Mouse (Mus musculus): ENCODE measurements around the gene Ccm2. TPM values are rescaled to one million over a fixed set of nuclear protein-coding genes. Genes with fewer than 3 reads are reported as not detected.

Ccm2 gene
- polyA plus RNA-seq, 1 experiment from 2014 or later = 102 TPM

DNA sequence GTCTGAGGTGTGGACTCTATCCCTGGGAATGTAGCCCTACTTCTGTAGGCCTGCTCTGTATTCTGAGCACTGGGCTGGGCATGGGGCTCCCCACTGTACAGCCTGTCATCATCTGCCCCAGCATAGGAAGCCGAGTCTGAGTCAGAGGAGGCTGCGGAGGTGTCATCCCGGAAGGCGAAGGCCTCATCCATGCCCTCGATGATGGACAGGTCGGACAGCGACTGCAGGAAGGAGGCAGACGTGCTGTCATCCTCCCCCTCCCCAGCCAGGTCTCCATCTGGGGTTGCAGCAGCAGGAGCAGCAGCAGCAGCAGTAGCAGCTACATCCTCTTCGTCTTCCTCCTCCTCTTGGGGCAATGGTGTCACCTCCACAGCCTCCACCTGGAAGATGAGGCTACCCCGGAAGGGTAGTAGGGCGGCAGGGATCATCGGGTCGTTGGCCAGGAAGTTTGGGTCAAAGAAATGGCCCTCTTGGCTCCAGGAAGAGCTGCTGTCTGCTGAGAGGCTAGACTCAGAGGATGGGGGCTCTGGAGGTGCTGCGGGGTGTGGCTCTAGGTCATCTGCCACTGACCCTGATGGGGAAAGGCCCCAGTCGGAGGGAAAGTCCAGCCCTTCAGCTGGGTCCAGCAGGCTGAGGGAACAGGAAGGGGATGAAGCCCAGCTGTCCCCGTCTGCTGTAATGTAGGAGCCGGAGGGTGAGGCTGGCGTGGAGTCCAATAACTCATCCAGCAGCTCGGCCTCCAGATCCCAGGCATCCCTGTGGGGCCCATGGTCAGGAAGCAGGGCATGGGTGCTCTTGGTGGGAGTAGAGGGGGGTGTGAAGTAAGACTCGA, 55.2 kb downstream of the Ccm2 start:
- no peaks in the 10 kb centered on the region for H3K9me3 ChIP-seq
- H3K27me3 ChIP-seq = peaks cover 48% of the 10 kb centered on the region
- 75% methylated on average over 20 of the region's 20 CpGs for WGBS
- H3K4me1 ChIP-seq = peaks cover 46% of the 10 kb centered on the region
- H3K36me3 ChIP-seq = peaks cover 21% of the 10 kb centered on the region
- H3K4me3 ChIP-seq = no peak overlapping the region
- no peak overlapping the region for H3K4me2 ChIP-seq (replicated peaks)
- ATAC-seq (ENCODE audit: low FRiP score, low read depth) = no peak
- H3K27ac ChIP-seq = no peak overlapping the region
- H3K9ac ChIP-seq = no peak overlapping the region

DNA sequence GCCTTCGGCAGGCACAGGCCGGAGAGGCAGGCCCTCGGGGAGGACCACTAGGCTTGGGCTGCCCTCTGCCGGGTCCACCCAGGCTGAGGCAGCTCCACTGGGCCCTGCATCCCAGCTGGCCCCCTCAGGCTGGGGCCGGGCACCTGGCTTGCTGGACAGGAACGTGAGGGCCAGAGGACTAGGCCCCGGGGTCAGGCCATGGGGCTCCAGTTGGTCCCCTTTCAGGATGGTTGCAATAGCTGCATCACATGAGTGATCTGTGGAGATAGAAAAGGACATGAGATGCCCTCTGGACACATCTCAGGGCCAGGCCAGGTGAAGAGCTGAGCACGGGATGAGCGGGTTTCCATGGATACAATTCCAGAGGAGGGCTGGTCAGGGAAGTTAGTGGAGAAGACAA, 56.0 kb downstream of the Ccm2 start:
- H3K27ac ChIP-seq = no peak overlapping the region
- H3K36me3 ChIP-seq = peaks cover 13% of the 10 kb centered on the region
- peaks cover 45% of the 10 kb centered on the region for H3K4me1 ChIP-seq
- no peak overlapping the region for H3K4me2 ChIP-seq (replicated peaks)
- no peaks in the 10 kb centered on the region for H3K9me3 ChIP-seq
- no peak for ATAC-seq (ENCODE audit: low FRiP score, low read depth)
- no peak overlapping the region for H3K4me3 ChIP-seq
- WGBS = 81% methylated on average over 8 of the region's 9 CpGs
- H3K9ac ChIP-seq = no peak overlapping the region
- H3K27me3 ChIP-seq = peaks cover 49% of the 10 kb centered on the region

DNA sequence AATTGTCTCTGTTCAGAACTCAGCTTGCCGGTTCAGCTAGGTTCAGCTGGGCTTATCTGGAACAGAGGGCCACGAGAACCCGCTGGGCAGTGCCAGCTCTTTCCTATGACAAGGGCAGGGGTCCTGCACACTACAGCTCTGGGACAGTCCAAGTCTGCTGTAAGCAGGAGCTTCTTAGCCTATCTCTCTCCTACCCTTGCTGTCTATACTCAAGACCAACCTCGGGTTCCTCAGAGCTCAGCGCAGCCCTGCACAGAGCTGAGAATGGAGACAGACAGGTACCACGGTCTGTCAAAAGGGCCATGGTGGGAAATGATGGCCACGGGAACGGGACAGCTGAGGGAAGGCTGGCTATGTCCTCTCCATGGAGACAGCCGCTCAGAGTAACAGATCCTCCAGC, 56.5 kb downstream of the Ccm2 start:
- no peak overlapping the region for H3K4me2 ChIP-seq (replicated peaks)
- WGBS = 80% methylated on average over 9 of the region's 9 CpGs
- H3K4me1 ChIP-seq = peaks cover 40% of the 10 kb centered on the region
- peaks cover 8% of the 10 kb centered on the region for H3K36me3 ChIP-seq
- no peak overlapping the region for H3K27ac ChIP-seq
- ATAC-seq (ENCODE audit: low FRiP score, low read depth) = no peak
- 0 out of 2 replicates have a peak overlapping the region, but pooled peaks have one; percentile 48 for H3K9ac ChIP-seq
- H3K27me3 ChIP-seq = peaks cover 49% of the 10 kb centered on the region
- no peak overlapping the region for H3K4me3 ChIP-seq
- H3K9me3 ChIP-seq = no peaks in the 10 kb centered on the region

DNA sequence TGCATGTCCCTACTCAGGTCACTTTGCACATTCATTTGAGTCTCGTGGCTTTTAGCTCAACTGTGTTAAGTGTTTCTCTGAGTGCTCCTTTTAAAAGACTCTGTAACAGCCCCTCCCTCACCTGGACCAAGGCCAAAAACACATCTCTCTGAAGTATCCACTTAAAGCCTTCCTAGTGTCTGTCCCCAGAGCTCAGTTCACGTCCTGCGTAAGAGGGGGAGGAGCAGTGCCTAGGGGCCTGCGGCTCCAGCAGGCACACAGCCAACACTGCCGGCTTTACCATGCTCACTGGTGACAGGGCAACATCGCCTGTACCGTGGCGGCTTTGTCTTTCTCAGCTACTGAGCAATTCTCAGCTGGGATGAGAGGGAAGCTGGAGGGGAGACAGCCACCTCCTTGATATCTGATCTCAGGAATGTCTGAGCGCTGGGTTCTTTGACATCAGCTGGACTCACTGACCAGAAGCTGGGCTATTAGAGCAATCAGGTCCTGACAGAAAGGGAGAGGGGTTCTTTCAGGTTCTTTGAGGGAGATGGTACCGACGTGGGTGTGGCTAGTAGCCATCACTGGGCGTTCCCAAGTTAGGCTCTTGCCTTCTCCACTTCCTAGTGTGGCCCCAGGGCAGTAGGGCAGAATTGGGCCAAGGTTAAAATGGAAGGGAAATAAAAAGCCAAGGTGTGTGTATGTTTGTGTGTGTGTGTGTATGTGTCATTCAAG, 57.4 kb downstream of the Ccm2 start:
- H3K27me3 ChIP-seq = peaks cover 49% of the 10 kb centered on the region
- peaks cover 31% of the 10 kb centered on the region for H3K4me1 ChIP-seq
- H3K9ac ChIP-seq = 0 out of 2 replicates have a peak overlapping the region, but pooled peaks have one; percentile 48
- H3K4me3 ChIP-seq = no peak overlapping the region
- no peak for ATAC-seq (ENCODE audit: low FRiP score, low read depth)
- H3K36me3 ChIP-seq = no peaks in the 10 kb centered on the region
- H3K4me2 ChIP-seq (replicated peaks) = peak overlapping the region; percentile 34; the same call in 1 of the 2 replicates
- WGBS = 17% methylated on average over 12 of the region's 12 CpGs
- H3K27ac ChIP-seq = no peak overlapping the region
- no peaks in the 10 kb centered on the region for H3K9me3 ChIP-seq

DNA sequence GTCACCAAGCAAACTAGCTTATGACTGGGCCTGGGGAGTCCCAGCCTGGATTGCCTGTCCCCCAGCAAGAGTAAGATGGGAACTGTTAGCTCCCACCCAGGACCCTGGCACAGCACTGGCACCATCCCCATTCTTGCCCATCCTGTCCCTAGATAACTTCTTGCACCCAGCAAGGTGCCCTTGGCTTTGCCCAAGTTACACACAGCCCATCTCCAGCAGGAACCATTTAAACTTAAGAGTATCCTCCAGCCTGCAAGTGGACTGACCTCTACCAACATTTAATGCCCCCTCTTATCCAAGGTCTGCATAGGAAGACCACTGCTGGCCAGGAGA, 57.9 kb downstream of the Ccm2 start:
- Histone ChIP-seq H3K4me3 (peak overlapping the region; percentile 44; the same call in 1 of the 2 replicates), H3K9ac (no peak overlapping the region), H3K4me2 (replicated peaks) (peak overlapping the region; percentile 78), H3K27ac (no peak overlapping the region), H3K27me3 (peaks cover 49% of the 10 kb centered on the region), H3K36me3 (no peaks in the 10 kb centered on the region), H3K4me1 (peaks cover 29% of the 10 kb centered on the region), H3K9me3 (no peaks in the 10 kb centered on the region)
- ATAC-seq (ENCODE audit: low FRiP score, low read depth) = no peak

DNA sequence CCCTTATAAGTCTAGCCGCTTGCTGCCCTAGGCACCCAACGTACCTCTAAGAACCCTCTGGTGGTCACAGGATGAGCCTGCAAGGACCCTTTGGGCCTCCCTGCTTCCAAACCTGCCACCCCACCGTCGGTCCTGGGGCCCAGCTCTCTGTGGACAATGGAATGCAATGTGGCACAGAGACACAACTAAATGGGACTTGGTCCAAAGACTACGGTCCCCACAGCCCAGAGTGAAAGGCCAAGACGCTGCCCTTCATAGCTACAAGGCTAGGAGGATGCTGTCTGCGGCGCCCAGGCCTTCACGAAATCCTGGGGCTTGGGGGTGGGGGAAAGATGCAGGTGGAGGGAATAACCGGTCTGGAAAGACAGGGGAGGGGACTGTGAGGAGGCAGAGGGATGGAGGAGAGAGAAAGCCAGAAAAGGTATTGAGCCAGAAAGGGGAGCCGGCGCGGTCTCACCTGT, 58.4 kb downstream of the Ccm2 start:
- H3K4me3 ChIP-seq = peak overlapping the region; percentile 44
- peak overlapping the region; percentile 78 for H3K4me2 ChIP-seq (replicated peaks)
- peaks cover 49% of the 10 kb centered on the region for H3K27me3 ChIP-seq
- no peaks in the 10 kb centered on the region for H3K36me3 ChIP-seq
- no peak for ATAC-seq (ENCODE audit: low FRiP score, low read depth)
- 21% methylated on average over 13 of the region's 13 CpGs for WGBS
- H3K27ac ChIP-seq = no peak overlapping the region
- peak overlapping the region; percentile 62 for H3K9ac ChIP-seq
- peaks cover 29% of the 10 kb centered on the region for H3K4me1 ChIP-seq
- no peaks in the 10 kb centered on the region for H3K9me3 ChIP-seq

DNA sequence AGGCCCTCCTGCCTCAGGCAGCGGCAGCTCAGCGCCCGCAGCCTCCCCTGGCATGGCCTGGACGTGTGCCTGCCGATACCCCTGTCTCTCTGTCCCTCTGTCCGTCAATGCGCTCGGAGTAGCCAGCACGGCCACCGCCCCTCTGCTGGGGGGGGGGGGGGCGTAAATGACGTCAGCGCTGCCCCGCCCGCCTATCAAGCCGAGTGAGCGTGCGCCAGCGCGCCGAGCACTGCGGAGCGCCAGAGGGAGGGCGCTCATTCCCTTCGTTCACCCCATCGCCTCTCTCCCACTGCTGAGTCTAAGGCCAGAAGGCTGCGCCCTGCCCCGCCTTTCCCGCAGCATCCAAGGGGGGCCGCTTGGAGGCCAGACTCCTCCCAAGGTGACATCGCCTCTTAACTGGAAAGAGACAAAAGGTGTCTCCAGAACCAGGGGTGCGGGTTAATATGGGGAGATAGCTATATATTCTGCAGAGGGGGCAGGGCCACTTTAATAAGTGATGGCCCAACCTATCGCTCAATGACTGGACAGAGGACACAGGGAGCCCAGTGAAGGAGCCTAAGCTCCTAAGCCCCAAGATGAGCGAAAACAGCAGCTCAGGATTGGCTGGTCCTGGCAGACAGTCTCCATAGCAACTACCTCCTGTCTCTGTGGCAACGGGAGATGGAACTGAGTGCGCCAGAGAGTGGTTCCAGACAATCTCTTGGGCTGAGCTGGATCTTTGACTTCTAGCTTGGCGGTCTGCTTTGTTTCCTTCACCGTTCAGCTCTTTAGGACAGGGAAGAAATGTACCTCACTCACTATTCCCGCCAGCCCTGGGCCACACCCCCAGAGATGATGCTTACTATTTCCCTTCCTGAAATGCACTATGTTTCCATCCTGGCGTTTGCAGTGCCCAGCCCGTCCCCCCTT, 59.1 kb downstream of the Ccm2 start, which contains the start of gene Nacad:
Gene Nacad, minus strand, starts transcription at position 563 of the 909 bp plus-strand sequence.
- ATAC-seq (ENCODE audit: low FRiP score, low read depth) = peak; percentile 75
- H3K4me3 ChIP-seq = peak within 1 kb of the TSS; percentile 44
- no peaks in the 10 kb centered on the region for H3K9me3 ChIP-seq
- whole genome bisulfite sequencing = 5% methylated on average over 37 of the region's 41 CpGs
- H3K27ac ChIP-seq = no peak within 1 kb of the TSS
- peaks cover 6% of the 10 kb centered on the region for H3K36me3 ChIP-seq
- H3K4me2 ChIP-seq (replicated peaks) = peak within 1 kb of the TSS; percentile 78
- H3K27me3 ChIP-seq = peaks cover 49% of the 10 kb centered on the region
- H3K9ac ChIP-seq = peak within 1 kb of the TSS; percentile 62
- peaks cover 29% of the 10 kb centered on the region for H3K4me1 ChIP-seq

DNA sequence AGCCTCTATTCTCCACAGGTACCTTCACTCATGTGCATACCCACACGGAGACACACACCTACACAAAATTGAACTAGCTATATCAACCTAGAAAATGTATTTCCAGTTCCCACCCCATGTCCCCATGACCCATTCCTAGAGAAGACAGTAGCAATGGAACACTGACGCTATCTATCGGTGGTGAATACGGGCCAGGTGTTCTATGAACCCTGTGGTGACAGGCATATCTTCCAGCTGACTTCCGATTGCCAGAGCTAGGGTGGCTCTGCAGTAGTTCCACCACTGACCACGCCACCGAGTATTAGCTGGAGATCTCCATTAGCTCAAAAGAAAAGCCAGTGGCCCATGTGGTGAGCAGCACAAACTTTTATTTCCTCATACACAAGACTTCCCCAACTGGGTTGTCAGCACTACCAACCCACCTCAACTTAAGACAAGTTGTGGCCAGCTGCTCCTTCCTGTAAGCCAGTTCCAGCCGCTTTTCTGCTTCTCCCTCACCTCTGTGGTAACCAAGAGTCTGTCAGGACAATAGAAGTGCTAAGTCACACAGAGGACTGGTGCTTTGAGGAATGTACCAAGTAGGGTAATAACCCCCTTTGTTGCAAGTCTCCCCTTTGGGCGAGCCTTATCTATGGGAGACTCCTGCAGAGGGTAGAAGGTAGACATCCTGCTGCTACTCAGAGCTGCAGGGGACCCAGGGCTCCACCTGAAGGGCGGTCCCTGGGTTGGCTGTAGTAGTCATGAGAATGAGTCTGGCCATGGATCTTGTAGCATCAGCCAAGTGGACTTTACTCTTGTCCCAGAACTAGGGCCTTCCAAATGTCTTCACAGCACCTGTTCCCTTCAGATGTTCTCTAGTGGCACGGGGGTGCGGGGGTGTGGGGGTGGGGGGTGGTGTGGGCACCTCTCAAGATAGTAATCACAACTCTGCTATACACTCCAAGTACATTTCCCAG, 68.8 kb downstream of the Ccm2 start:
- H3K27ac ChIP-seq = no peak overlapping the region
- no peaks in the 10 kb centered on the region for H3K9me3 ChIP-seq
- no peak for ATAC-seq (ENCODE audit: low FRiP score, low read depth)
- H3K4me1 ChIP-seq = no peaks in the 10 kb centered on the region
- H3K4me2 ChIP-seq (replicated peaks) = no peak overlapping the region
- H3K4me3 ChIP-seq = no peak overlapping the region
- no peak overlapping the region for H3K9ac ChIP-seq
- peaks cover 95% of the 10 kb centered on the region for H3K36me3 ChIP-seq
- H3K27me3 ChIP-seq = no peaks in the 10 kb centered on the region
- WGBS = 92% methylated on average over 12 of the region's 12 CpGs

DNA sequence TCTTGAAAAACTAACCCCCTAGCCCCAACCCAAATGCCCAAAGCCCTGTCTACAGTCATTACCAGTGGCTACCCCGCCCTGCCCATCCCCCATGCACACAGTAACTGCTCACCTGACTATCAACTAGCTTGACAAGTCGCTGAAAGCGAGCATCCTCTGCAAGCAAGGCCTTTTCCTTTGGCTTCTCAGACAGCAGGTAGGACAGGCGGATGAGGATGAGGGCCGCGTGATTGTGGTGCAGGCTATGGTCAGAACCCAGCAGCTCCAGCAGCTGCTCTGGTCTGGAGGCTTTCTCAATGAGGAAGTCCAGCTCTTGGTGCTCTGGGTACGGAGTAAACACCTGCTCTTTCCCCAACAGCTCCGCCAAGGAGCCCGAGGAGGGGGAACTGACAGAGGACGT, 77.0 kb downstream of the Ccm2 start:
- Histone ChIP-seq H3K36me3 (peaks cover 56% of the 10 kb centered on the region), H3K9ac (no peak overlapping the region), H3K4me1 (peaks cover 32% of the 10 kb centered on the region), H3K4me3 (no peak overlapping the region), H3K9me3 (no peaks in the 10 kb centered on the region), H3K27me3 (no peaks in the 10 kb centered on the region), H3K4me2 (replicated peaks) (peak overlapping the region; percentile 69; the same call in 1 of the 2 replicates), H3K27ac (no peak overlapping the region)
- ATAC-seq (ENCODE audit: low FRiP score, low read depth) = no peak
- WGBS = 93% methylated on average over 10 of the region's 10 CpGs

DNA sequence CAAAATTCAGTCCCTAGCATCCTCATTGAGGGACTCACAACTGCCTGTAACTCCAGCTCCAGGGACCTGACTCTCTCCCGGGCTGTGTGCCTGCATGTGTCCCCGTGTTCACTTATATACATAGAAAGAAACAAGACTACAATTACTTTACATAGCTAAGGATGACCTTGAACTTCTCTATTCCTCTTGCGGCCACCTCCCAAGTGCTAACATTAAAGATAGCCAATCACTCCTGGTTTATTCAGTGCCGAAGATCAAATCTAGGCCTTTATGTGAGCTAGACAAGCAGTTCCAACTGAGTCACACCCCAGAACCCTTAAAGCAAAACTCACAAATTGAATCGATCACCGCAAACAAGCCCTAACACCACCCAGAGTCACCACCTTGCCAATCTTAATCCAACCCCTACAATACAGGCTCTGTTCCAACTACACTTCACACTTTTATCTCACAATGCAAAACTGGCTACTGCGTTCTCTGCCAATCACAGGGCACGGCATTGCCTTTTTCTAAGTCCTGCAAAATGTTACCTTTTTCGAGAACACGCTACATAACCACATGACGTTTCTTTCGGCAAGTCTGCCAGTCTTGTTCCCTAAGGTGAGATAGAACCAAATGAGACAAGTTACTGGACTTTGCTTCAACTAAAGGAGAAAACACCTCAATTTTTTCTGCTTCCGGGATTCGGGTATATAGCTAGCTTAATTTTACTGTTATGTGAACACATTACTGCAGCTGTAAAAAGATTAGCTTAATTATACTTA, 78.1 kb downstream of the Ccm2 start:
- no peak for ATAC-seq (ENCODE audit: low FRiP score, low read depth)
- WGBS = 71% methylated on average over 14 of the region's 14 CpGs

More for the DNA sequence above, 78.1 kb downstream of the Ccm2 start:
- Histone ChIP-seq H3K4me1 (peaks cover 32% of the 10 kb centered on the region), H3K9me3 (no peaks in the 10 kb centered on the region), H3K4me2 (replicated peaks) (peak overlapping the region; percentile 69), H3K36me3 (peaks cover 45% of the 10 kb centered on the region), H3K27me3 (no peaks in the 10 kb centered on the region), H3K27ac (no peak overlapping the region), H3K4me3 (peak overlapping the region; percentile 77), H3K9ac (peak overlapping the region; percentile 79)

All from limb, embryonic 13.5 days (tissue).